Mouse (Mus musculus) right cerebral cortex, adult 18-20 months (tissue): Measurements from ENCODE around the gene Col23a1.

Experiments used
- DNase-seq: peaks from one replicate; pipeline ENCODE4 v3.0.0; 2022; ENCODE audit warnings: mixed read lengths

The Col23a1 gene

GRCm38 (mm10) chr11:51289564-51290041 lies at the start of gene Col23a1:
TSS of gene Col23a1 (plus strand) at chr11:51289920.
- DNase-seq = peak; percentile 61

- DNase-seq = no peak
Measured at GRCm38 (mm10) chr11:51242897-51243296, 46.8 kb upstream of the Col23a1 start.

GRCm38 (mm10) chr11:51257006-51257405 lies 32.7 kb upstream of the Col23a1 start:
- no peak for DNase-seq

GRCm38 (mm10) chr11:51261680-51262219 lies 28.0 kb upstream of the Col23a1 start, which contains the start of gene Clk4:
TSS of gene Clk4 (plus strand) at chr11:51261730.
- DNase-seq = no peak

GRCm38 (mm10) chr11:51262342-51263285 lies 27.1 kb upstream of the Col23a1 start, which contains the start of gene BC049762:
TSS of gene BC049762 (minus strand) at chr11:51263046.
- peak; percentile 99 for DNase-seq

GRCm38 (mm10) chr11:51263286-51263831 lies 26.4 kb upstream of the Col23a1 start:
- DNase-seq = no peak

GRCm38 (mm10) chr11:51264352-51264751 lies 25.4 kb upstream of the Col23a1 start:
- no peak for DNase-seq

- DNase-seq = peak; percentile 39
Measured at GRCm38 (mm10) chr11:51265326-51265725, 24.4 kb upstream of the Col23a1 start.

- DNase-seq = no peak
Measured at GRCm38 (mm10) chr11:51274418-51274817, 15.3 kb upstream of the Col23a1 start.

- peak; percentile 10 for DNase-seq
Measured at GRCm38 (mm10) chr11:51290066-51290955, 591 bp downstream of the Col23a1 start.

- no peak for DNase-seq
Measured at GRCm38 (mm10) chr11:51293956-51294530, 4.3 kb downstream of the Col23a1 start.

GRCm38 (mm10) chr11:51295742-51296141 lies 6.0 kb downstream of the Col23a1 start:
- no peak for DNase-seq

- DNase-seq = no peak
Measured at GRCm38 (mm10) chr11:51298691-51299090, 9.0 kb downstream of the Col23a1 start.

- DNase-seq = no peak
Measured at GRCm38 (mm10) chr11:51302396-51302795, 12.7 kb downstream of the Col23a1 start.

- DNase-seq = peak; percentile 25
Measured at GRCm38 (mm10) chr11:51303981-51304553, 14.3 kb downstream of the Col23a1 start.

GRCm38 (mm10) chr11:51308306-51308705 lies 18.6 kb downstream of the Col23a1 start:
- no peak for DNase-seq

- DNase-seq = no peak
Measured at GRCm38 (mm10) chr11:51311846-51312245, 22.1 kb downstream of the Col23a1 start.

GRCm38 (mm10) chr11:51315991-51316810 lies 26.5 kb downstream of the Col23a1 start:
- DNase-seq = no peak

GRCm38 (mm10) chr11:51320609-51321008 lies 30.9 kb downstream of the Col23a1 start:
- no peak for DNase-seq

- DNase-seq = no peak
Measured at GRCm38 (mm10) chr11:51326908-51327307, 37.2 kb downstream of the Col23a1 start.
